Mouse (Mus musculus) G1E (cell line): ENCODE data around the gene Hoxc10.

Experiments
- CTCF ChIP-seq: IDR thresholded peaks from 2 replicates; pipeline ENCODE4 v1.5.1; 2012; ENCODE audit warnings: low read depth, low read length, inconsistent platforms, mixed read lengths
- GATA1 ChIP-seq: IDR thresholded peaks from 2 replicates; pipeline ENCODE4 v1.6.1; 2012; ENCODE audit warnings: borderline replicate concordance, low read length, inconsistent platforms, mixed read lengths
- POLR2AphosphoS5 ChIP-seq: IDR thresholded peaks from 2 replicates; pipeline ENCODE4 v1.6.1; 2012; ENCODE audit warnings: low read depth, low read length, inconsistent platforms; ENCODE audit not compliant: insufficient replicate concordance

- TF ChIP-seq CTCF: no peak
- TF ChIP-seq GATA1: no peak
- no peak for TF ChIP-seq POLR2AphosphoS5
These were observed 35.6 kb downstream of the Hoxc10 start for GRCm38 (mm10) chr15:103002156-103002555.
